18 mouse cellular contexts compared by ENCODE assay signal in the genomic region with DNA sequence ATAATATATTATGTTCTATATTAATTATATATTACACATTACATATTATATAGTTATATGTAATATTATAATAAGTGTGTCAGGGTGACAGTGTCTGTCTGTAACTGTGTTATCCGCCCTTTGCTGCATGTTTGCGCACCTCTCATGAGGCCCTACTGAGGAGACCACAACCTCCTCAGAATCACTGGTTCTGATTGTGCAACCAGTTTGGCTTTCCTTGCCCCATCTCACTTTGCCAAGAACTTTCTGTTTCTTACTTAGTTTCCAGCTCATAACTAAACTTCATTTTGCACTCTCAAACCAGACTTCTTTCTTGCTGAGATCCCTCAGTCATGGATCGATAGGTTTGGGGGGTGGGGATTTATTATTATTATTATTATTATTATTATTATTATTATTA.
A peak's percentile ranks its signal among the peaks of the same experiment; 100 is the strongest.
DNase-seq lines count a peak whose midpoint lies in the region; ATAC-seq and TF ChIP-seq lines count a peak whose summit lies in the region.
"Had no signal": no experiment of that assay in that cellular context is flagged by ENCODE, and none has a peak within 500 bp of the region (broad histone marks: within the 10 kb centered on the region; RNA-seq: fewer than 3 reads in every experiment).

No protein-coding gene starts in this region.

- no peaks in the 10 kb centered on the region for H3K4me1 ChIP-seq in heart, embryonic 12.5 days (replicated peaks)
- H3K4me1 ChIP-seq in lung, postnatal 0 days (ENCODE audit: insufficient read depth, low read depth, low read length), result peaks cover 3% of the 10 kb centered on the region; the same call in 1 of the 2 replicates

- ATAC-seq in heart, embryonic 12.5 days (ENCODE audit: insufficient number of reproducible peaks, low FRiP score), result no peak
- no peak; the same call in 1 of the 2 replicates for ATAC-seq in lung, postnatal 0 days
- ATAC-seq: forebrain, embryonic 13.5 days; forebrain, postnatal 0 days had no signal

- H3K4me3 ChIP-seq in gastrocnemius, adult 2 months, result no peak overlapping the region
- no peak overlapping the region for H3K4me3 ChIP-seq in heart, embryonic 12.5 days
- H3K4me3 ChIP-seq in lung, postnatal 0 days (ENCODE audit: low read depth, low read length), result no peak overlapping the region
- H3K4me3 ChIP-seq: embryonic facial prominence, embryonic 10.5 days; forebrain, embryonic 13.5 days; heart, adult 2 months; hindbrain, embryonic 13.5 days had no signal

- peak overlapping the region; percentile 65 for H3K27ac ChIP-seq in gastrocnemius, adult 2 months
- H3K27ac ChIP-seq in heart, embryonic 12.5 days (ENCODE audit: poor library complexity, severe bottlenecking), result no peak overlapping the region
- no peak overlapping the region for H3K27ac ChIP-seq in lung, postnatal 0 days (ENCODE audit: low read length)
- H3K27ac ChIP-seq: embryonic facial prominence, embryonic 10.5 days; heart, adult 2 months; hindbrain, embryonic 13.5 days; hindbrain, postnatal 0 days had no signal

- 90% methylated on average over 3 of the region's 3 CpGs for WGBS in heart, embryonic 12.5 days
- WGBS in lung, postnatal 0 days, result 82% methylated on average over 3 of the region's 3 CpGs

- H3K27me3 ChIP-seq in heart, embryonic 12.5 days (replicated peaks), result no peaks in the 10 kb centered on the region
- no peaks in the 10 kb centered on the region for H3K27me3 ChIP-seq in lung, postnatal 0 days (replicated peaks; ENCODE audit: insufficient read depth, low read length)
- H3K27me3 ChIP-seq: forebrain, embryonic 13.5 days; hindbrain, embryonic 13.5 days had no signal

- DNase-seq in gastrocnemius, adult 2 months, result peak; percentile 34
- DNase-seq in gastrocnemius, postnatal 10 days, result no peak
- peak; percentile 40 for DNase-seq in heart, adult 8-10 months (ENCODE audit: low spot score)
- peak; percentile 16 for DNase-seq in lung, postnatal 14 days
- DNase-seq in lung, postnatal 0 days (ENCODE audit: low spot score), result no peak
- peak; percentile 64 for DNase-seq in skeletal muscle tissue, adult 2 months (ENCODE audit: low read depth, low spot score)
- DNase-seq in Muller cell, postnatal 12 days (ENCODE audit: inconsistent ontology term), result no peak
- DNase-seq: adrenal gland, adult 8-10 months; cerebellum, adult 2 months; forebrain, postnatal 0 days; gastrocnemius, postnatal 14 days; kidney, adult 11 months had no signal

- no peak for TF ChIP-seq CTCF in gastrocnemius, adult 2 months (IDR thresholded peaks at IDR 0.05)
- TF ChIP-seq CTCF in lung, postnatal 0 days (IDR thresholded peaks at IDR 0.05), result no peak

- intact Hi-C loops in gastrocnemius, adult 2 months (cut with DNase I), result no loop called here

- no peak overlapping the region for H3K4me2 ChIP-seq in heart, embryonic 12.5 days
- H3K4me2 ChIP-seq in lung, postnatal 0 days (replicated peaks; ENCODE audit: low read depth, low read length), result no peak overlapping the region
- H3K4me2 ChIP-seq: forebrain, embryonic 13.5 days; hindbrain, embryonic 13.5 days had no signal

- no peak overlapping the region for H3K9ac ChIP-seq in heart, embryonic 12.5 days
- no peak overlapping the region for H3K9ac ChIP-seq in lung, postnatal 0 days (replicated peaks; ENCODE audit: low read depth)
- H3K9ac ChIP-seq: forebrain, embryonic 13.5 days; forebrain, postnatal 0 days; hindbrain, embryonic 13.5 days had no signal

- H3K9me3 ChIP-seq in heart, embryonic 12.5 days (replicated peaks), result no peaks in the 10 kb centered on the region
- H3K9me3 ChIP-seq in lung, postnatal 0 days (ENCODE audit: low read length), result no peaks in the 10 kb centered on the region
- H3K9me3 ChIP-seq: embryonic facial prominence, embryonic 10.5 days; forebrain, embryonic 13.5 days; hindbrain, embryonic 13.5 days had no signal

- H3K36me3 ChIP-seq in heart, embryonic 12.5 days, result no peaks in the 10 kb centered on the region
- H3K36me3 ChIP-seq in lung, postnatal 0 days (ENCODE audit: insufficient read depth, low read length), result no peaks in the 10 kb centered on the region
- H3K36me3 ChIP-seq: embryonic facial prominence, embryonic 10.5 days; hindbrain, embryonic 13.5 days had no signal

- no peak for TF ChIP-seq EP300 in lung, postnatal 0 days (IDR thresholded peaks at IDR 0.05)

Comparison
In these comparisons a context has a peak if more than half of its experiments do, and no peak if none do; other contexts are left out.
1. DNase-seq: peak in gastrocnemius, adult 2 months (single experiment), heart, adult 8-10 months (single experiment), lung, postnatal 14 days (single experiment) and skeletal muscle tissue, adult 2 months (single experiment); none in gastrocnemius, postnatal 10 days (single experiment), lung, postnatal 0 days (single experiment) and Muller cell, postnatal 12 days (single experiment).